Mouse (Mus musculus) kidney, postnatal 0 days (tissue): ENCODE measurements around the gene Pced1a. TPM values are rescaled to one million over a fixed set of nuclear protein-coding genes. Genes with fewer than 3 reads are reported as not detected.
"Not testable (repeated sequence)": the region's sequence is repeated elsewhere in the genome, so short reads cannot be mapped to it uniquely, and the experiment has no call there.

ENCODE experiments used
- ATAC-seq: fragments of 200-750 bp; cut with Nextera tagmentation; replicated peaks from 2 replicates; pipeline ENCODE4 v1.8.0; 2017; ENCODE audit warnings: low read depth, moderate number of reproducible peaks, moderate TSS enrichment, moderate library complexity; ENCODE audit not compliant: low FRiP score
- DNase-seq: peaks from one replicate; pipeline ENCODE4 v3.0.0-alpha.2; 2016; ENCODE audit warnings: low spot score
- H3K27ac ChIP-seq: fragments of 300-500 bp; sonication (generic); 2 replicates; pipeline ENCODE4 v1.5.1; 2014; ENCODE audit warnings: mild to moderate bottlenecking
- H3K27me3 ChIP-seq: fragments of 300-500 bp; sonication (generic); 2 replicates; pipeline ENCODE4 v1.6.1; 2014; ENCODE audit warnings: low read length, mixed read lengths; ENCODE audit not compliant: insufficient read depth
- H3K36me3 ChIP-seq: fragments of 300-500 bp; sonication (generic); 2 replicates; pipeline ENCODE4 v1.6.1; 2014; ENCODE audit warnings: low read length, mixed read lengths; ENCODE audit not compliant: insufficient read depth
- H3K4me1 ChIP-seq: fragments of 300-500 bp; sonication (generic); replicated peaks from 2 replicates; pipeline ENCODE4 v1.6.1; 2014; ENCODE audit warnings: antibody characterized with exemption, low read length, mixed read lengths; ENCODE audit not compliant: insufficient read depth
- H3K4me2 ChIP-seq: fragments of 300-500 bp; sonication (generic); 2 replicates; pipeline ENCODE4 v1.6.1; 2014; ENCODE audit warnings: mild to moderate bottlenecking, low read length, moderate library complexity, mixed read lengths
- H3K4me3 ChIP-seq: fragments of 300-500 bp; sonication (generic); replicated peaks from 2 replicates; pipeline ENCODE4 v1.5.1; 2014; ENCODE audit warnings: low read depth, low read length
- H3K9ac ChIP-seq: fragments of 300-500 bp; sonication (generic); 2 replicates; pipeline ENCODE4 v1.6.1; 2014; ENCODE audit warnings: low read depth, low read length
- H3K9me3 ChIP-seq: fragments of 300-500 bp; sonication (generic); replicated peaks from 2 replicates; pipeline ENCODE4 v1.6.1; 2016; ENCODE audit warnings: low read length, inconsistent platforms, mixed read lengths
- CTCF ChIP-seq: IDR thresholded peaks from 2 replicates; pipeline ENCODE4 v1.5.1; 2016; ENCODE audit warnings: antibody characterized with exemption, low read depth, mild to moderate bottlenecking, moderate library complexity
- WGBS: fragments of 180-500 bp; shearing (Covaris S2); extraction: QIAGEN DNeasy Blood & Tissue Kit; methylation state at CpG from one replicate; pipeline ENCODE4 v1.1.7; 2014; 5-methylcytosine and 5-hydroxymethylcytosine counted together
- polyA plus RNA-seq: library from polyadenylated mRNA; unstranded; fragments of >200 nt; fragmentation: Nextera tagmentation; extraction: Ambion mirVana; gene quantifications from 2 replicates; pipeline ENCODE4 v1.2.1, GENCODE M21; 2015

Gene Pced1a
- polyA plus RNA-seq, 1 experiment from 2014 or later: 12.1 TPM

GRCm38 (mm10) chr2:130386212-130386611, 38.3 kb downstream of the Pced1a start:
- H3K4me1 ChIP-seq: no peaks in the 10 kb centered on the region
- no peaks in the 10 kb centered on the region for H3K36me3 ChIP-seq
- no peak overlapping the region for H3K9ac ChIP-seq
- ATAC-seq (no peak), DNase-seq (no peak)
- H3K27me3 ChIP-seq: no peaks in the 10 kb centered on the region
- no peak overlapping the region for H3K4me3 ChIP-seq
- no peaks in the 10 kb centered on the region for H3K9me3 ChIP-seq
- H3K27ac ChIP-seq: no peak overlapping the region
- TF ChIP-seq CTCF: no peak
- no peak overlapping the region for H3K4me2 ChIP-seq
- 67% methylated on average over 1 of the region's 1 CpGs for WGBS

- no peak for TF ChIP-seq CTCF
- WGBS: 51% methylated on average over 6 of the region's 6 CpGs
These were observed 40.6 kb downstream of the Pced1a start for GRCm38 (mm10) chr2:130383895-130384294.

DNA sequence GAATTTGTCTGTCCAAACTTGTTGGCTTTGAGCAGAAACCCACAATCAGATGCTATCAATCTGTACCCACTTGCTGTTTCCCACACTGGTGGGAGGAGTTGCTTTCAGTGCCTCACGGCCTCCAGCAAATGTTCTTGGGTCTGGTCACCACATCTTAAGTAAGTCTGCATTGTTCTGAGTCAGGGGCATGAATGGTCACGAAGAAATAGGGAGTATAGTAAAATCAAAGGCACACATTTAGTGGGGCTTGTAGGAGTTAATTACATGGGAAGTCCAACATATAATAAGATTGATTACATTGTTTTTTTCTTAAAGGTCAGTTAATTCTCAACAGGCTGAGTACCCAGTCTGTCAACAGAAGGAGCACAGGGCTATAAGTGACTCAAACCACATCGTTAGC, 41.3 kb downstream of the Pced1a start:
- no peak; the same call in 1 of the 2 replicates for ATAC-seq
- Histone ChIP-seq H3K27ac (no peak overlapping the region), H3K36me3 (no peaks in the 10 kb centered on the region), H3K9me3 (no peaks in the 10 kb centered on the region), H3K9ac (no peak overlapping the region), H3K4me3 (no peak overlapping the region), H3K4me1 (no peaks in the 10 kb centered on the region), H3K4me2 (no peak overlapping the region), H3K27me3 (no peaks in the 10 kb centered on the region)
- 21% methylated on average over 3 of the region's 3 CpGs for WGBS
- no peak for TF ChIP-seq CTCF
- peak; percentile 62 for DNase-seq

More at GRCm38 (mm10) chr2:130383895-130384294, 40.6 kb downstream of the Pced1a start:
- Histone ChIP-seq H3K4me2 (no peak overlapping the region), H3K9ac (no peak overlapping the region), H3K4me1 (no peaks in the 10 kb centered on the region), H3K36me3 (no peaks in the 10 kb centered on the region), H3K27ac (no peak overlapping the region), H3K9me3 (no peaks in the 10 kb centered on the region), H3K4me3 (no peak overlapping the region), H3K27me3 (no peaks in the 10 kb centered on the region)
- ATAC-seq (no peak), DNase-seq (no peak)

DNA sequence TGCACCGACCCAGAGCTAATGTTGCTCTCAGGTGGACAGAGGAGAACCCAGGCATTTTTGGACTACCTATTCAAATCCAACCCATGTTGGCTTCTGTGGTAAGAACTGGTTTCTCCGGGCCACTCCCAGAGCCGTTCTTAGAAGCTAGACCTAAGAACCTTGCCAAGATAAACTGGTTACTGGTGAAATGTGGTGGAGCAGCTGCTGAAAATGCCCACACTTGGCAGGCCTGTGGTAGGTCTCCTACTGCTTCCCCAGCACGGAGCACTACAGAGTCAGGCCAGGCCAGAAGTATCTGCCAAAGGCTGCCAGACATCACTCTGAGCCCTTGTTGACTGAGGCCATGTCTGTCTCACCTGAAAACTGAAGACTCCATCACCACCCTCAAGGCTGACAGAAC, 49.5 kb downstream of the Pced1a start:
- no peak for ATAC-seq
- WGBS: 75% methylated on average over 4 of the region's 4 CpGs
- no peak for DNase-seq

DNA sequence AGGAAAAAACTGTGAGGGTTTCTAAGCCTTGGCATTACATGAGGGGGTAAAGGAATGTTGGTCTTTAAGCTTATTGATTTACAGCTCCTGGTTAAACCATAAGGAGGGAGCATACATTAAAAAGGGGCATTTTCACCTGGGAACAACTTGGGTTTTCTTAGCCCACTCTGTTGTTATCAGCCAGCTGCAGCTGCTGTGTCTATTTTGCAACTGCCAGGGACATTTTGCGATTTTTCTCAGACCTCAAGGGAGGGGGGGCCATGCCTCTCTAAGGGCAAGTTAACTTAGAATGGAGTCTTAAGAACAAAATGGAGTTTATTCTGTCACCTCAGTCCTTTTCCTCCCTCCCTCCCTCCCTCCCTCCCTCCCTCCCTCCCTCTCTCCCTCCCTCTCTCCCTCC, 51.5 kb downstream of the Pced1a start:
- DNase-seq, H3K27ac ChIP-seq, H3K27me3 ChIP-seq, H3K9ac ChIP-seq, H3K9me3 ChIP-seq, H3K4me2 ChIP-seq, H3K4me1 ChIP-seq, ATAC-seq, H3K4me3 ChIP-seq, H3K36me3 ChIP-seq: not testable (repeated sequence)
- 42% methylated on average over 1 of the region's 1 CpGs for WGBS

More for the DNA sequence above, 49.5 kb downstream of the Pced1a start:
- H3K27ac ChIP-seq: no peak overlapping the region
- no peak overlapping the region for H3K4me2 ChIP-seq
- H3K36me3 ChIP-seq: no peaks in the 10 kb centered on the region
- no peaks in the 10 kb centered on the region for H3K9me3 ChIP-seq
- no peak for TF ChIP-seq CTCF
- no peaks in the 10 kb centered on the region for H3K27me3 ChIP-seq
- no peak overlapping the region for H3K9ac ChIP-seq
- no peaks in the 10 kb centered on the region for H3K4me1 ChIP-seq
- H3K4me3 ChIP-seq: no peak overlapping the region

DNA sequence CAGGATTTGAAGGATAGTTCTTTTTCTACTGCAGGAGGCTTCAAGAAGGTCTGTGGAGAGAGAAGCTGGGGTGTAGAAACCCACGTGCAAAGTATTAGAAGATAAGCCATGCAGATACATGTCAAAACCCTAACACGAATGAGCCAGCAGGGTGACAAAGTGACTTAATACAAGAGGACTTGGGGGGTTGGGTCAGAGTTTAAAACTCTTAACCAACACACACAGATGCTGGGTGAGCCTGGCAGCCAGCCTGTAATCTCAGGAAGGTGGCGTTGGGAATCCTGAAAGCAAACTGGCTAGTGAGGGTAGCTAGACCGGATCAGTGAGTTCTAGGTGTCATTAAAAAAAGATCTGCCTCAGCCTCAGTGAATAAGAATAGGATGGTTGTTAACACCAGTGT, 57.1 kb downstream of the Pced1a start:
- no peak for DNase-seq
- no peak for TF ChIP-seq CTCF
- Histone ChIP-seq H3K4me2 (no peak overlapping the region), H3K27ac (no peak overlapping the region), H3K36me3 (no peaks in the 10 kb centered on the region), H3K4me3 (no peak overlapping the region), H3K27me3 (peaks cover 9% of the 10 kb centered on the region; the same call in 1 of the 2 replicates), H3K9ac (no peak overlapping the region), H3K4me1 (peaks cover 7% of the 10 kb centered on the region; the same call in 1 of the 2 replicates), H3K9me3 (no peaks in the 10 kb centered on the region)
- ATAC-seq: no peak
- WGBS: 54% methylated on average over 4 of the region's 4 CpGs

Other genes starting within 250 kb of the Pced1a start
- 497 and 532 TPM in 2 replicates for gene Snrpb, start 245.3 kb downstream of the Pced1a start, polyA plus RNA-seq
- gene Tmc2, start 229.5 kb downstream of the Pced1a start, polyA plus RNA-seq: not detected in 2 replicates
- gene Nop56, start 150.3 kb downstream of the Pced1a start, polyA plus RNA-seq: 178 and 194 TPM in 2 replicates
- 245 and 257 TPM in 2 replicates for gene Idh3b, start 140.2 kb downstream of the Pced1a start, polyA plus RNA-seq
- 2.5 and 3.7 TPM in 2 replicates for gene Ebf4, start 129.5 kb downstream of the Pced1a start, polyA plus RNA-seq
- 62.1 and 64.8 TPM in 2 replicates for gene Cpxm1, start 27.1 kb downstream of the Pced1a start, polyA plus RNA-seq
- not detected in 2 replicates for gene Gm28372, start 19.5 kb downstream of the Pced1a start, polyA plus RNA-seq
- gene 1700020A23Rik, start 19.4 kb downstream of the Pced1a start, polyA plus RNA-seq: not detected in 2 replicates
- gene Tmem239, start 18.2 kb downstream of the Pced1a start, polyA plus RNA-seq: not detected in 2 replicates
- 64.6 and 68.6 TPM in 2 replicates for gene Vps16, start 362 bp downstream of the Pced1a start, polyA plus RNA-seq
- gene Ptpra, start 25.6 kb upstream of the Pced1a start, polyA plus RNA-seq: 72.9 and 80.3 TPM in 2 replicates
- gene Mrps26, start 139.0 kb upstream of the Pced1a start, polyA plus RNA-seq: 103 and 110 TPM in 2 replicates
- gene Oxt, start 151.5 kb upstream of the Pced1a start, polyA plus RNA-seq: 0.63 and 0.65 TPM in 2 replicates
- gene Avp, start 157.9 kb upstream of the Pced1a start, polyA plus RNA-seq: not detected in 2 replicates
- gene Fastkd5, start 205.3 kb upstream of the Pced1a start, polyA plus RNA-seq: 12.4 and 12.6 TPM in 2 replicates
- gene Ubox5, start 205.3 kb upstream of the Pced1a start, polyA plus RNA-seq: 7.5 and 9.3 TPM in 2 replicates
- 10.7 and 11.2 TPM in 2 replicates for gene Lzts3, start 218.1 kb upstream of the Pced1a start, polyA plus RNA-seq
- 89.6 and 96.6 TPM in 2 replicates for gene Ddrgk1, start 240.0 kb upstream of the Pced1a start, polyA plus RNA-seq
- 98.8 and 99.2 TPM in 2 replicates for gene Itpa, start 242.9 kb upstream of the Pced1a start, polyA plus RNA-seq